Mouse (Mus musculus) heart, embryonic 12.5 days (tissue): ENCODE results near the gene Fam240a. TPM values are rescaled to one million over a fixed set of nuclear protein-coding genes. Genes with fewer than 3 reads are reported as not detected.

Source experiments
- ATAC-seq: fragments of 200-750 bp; cut with Nextera tagmentation; 2 replicates; pipeline ENCODE4 v1.8.0; 2017; ENCODE audit warnings: moderate TSS enrichment, moderate library complexity; ENCODE audit not compliant: insufficient number of reproducible peaks, low FRiP score
- H3K27ac ChIP-seq: fragments of 300-500 bp; sonication (generic); 2 replicates; pipeline ENCODE4 v1.5.1; 2016; ENCODE audit warnings: mild to moderate bottlenecking, moderate library complexity; ENCODE audit not compliant: poor library complexity, severe bottlenecking
- H3K27me3 ChIP-seq: fragments of 300-500 bp; sonication (generic); replicated peaks from 2 replicates; pipeline ENCODE4 v1.6.1; 2016; ENCODE audit warnings: mild to moderate bottlenecking, moderate library complexity
- H3K36me3 ChIP-seq: fragments of 300-500 bp; sonication (generic); 2 replicates; pipeline ENCODE4 v1.6.1; 2016; ENCODE audit warnings: mild to moderate bottlenecking, moderate library complexity
- H3K4me1 ChIP-seq: fragments of 300-500 bp; sonication (generic); replicated peaks from 2 replicates; pipeline ENCODE4 v1.6.1; 2016; ENCODE audit warnings: mild to moderate bottlenecking
- H3K4me2 ChIP-seq: fragments of 300-500 bp; sonication (generic); 2 replicates; pipeline ENCODE4 v1.6.1; 2016; ENCODE audit warnings: mild to moderate bottlenecking, moderate library complexity
- H3K4me3 ChIP-seq: fragments of 300-500 bp; sonication (generic); 2 replicates; pipeline ENCODE4 v1.5.1; 2016; ENCODE audit warnings: mild to moderate bottlenecking
- H3K9ac ChIP-seq: fragments of 300-500 bp; sonication (generic); 2 replicates; pipeline ENCODE4 v1.6.1; 2016; ENCODE audit warnings: mild to moderate bottlenecking, moderate library complexity
- H3K9me3 ChIP-seq: fragments of 300-500 bp; sonication (generic); replicated peaks from 2 replicates; pipeline ENCODE4 v1.6.1; 2016; ENCODE audit warnings: mild to moderate bottlenecking, moderate library complexity
- WGBS: fragments of 180-500 bp; shearing (Covaris S2); methylation state at CpG from one replicate; pipeline ENCODE4 v1.1.7; 2016; 5-methylcytosine and 5-hydroxymethylcytosine counted together
- polyA plus RNA-seq: library from polyadenylated mRNA; unstranded; fragments of >200 nt; fragmentation: Nextera tagmentation; extraction: Ambion mirVana; gene quantifications from 2 replicates; pipeline ENCODE4 v1.2.1, GENCODE M21; 2016

The Fam240a gene
- polyA plus RNA-seq, 1 experiment from 2014 or later = not detected

- Histone ChIP-seq H3K36me3 (no peaks in the 10 kb centered on the region), H3K9ac (no peak overlapping the region), H3K9me3 (no peaks in the 10 kb centered on the region), H3K4me3 (peak overlapping the region; percentile 61), H3K4me1 (peaks cover 19% of the 10 kb centered on the region), H3K27me3 (no peaks in the 10 kb centered on the region; the same call in 1 of the 2 replicates), H3K4me2 (peak overlapping the region; percentile 88), H3K27ac (peak overlapping the region; percentile 67; the same call in 1 of the 2 replicates)
- WGBS = 33% methylated on average over 5 of the region's 5 CpGs
- no peak for ATAC-seq
These were observed 36.4 kb upstream of the Fam240a start for GRCm38 (mm10) chr9:110952931-110953549.

GRCm38 (mm10) chr9:110952398-110952797 is 35.7 kb upstream of the Fam240a start:
- no peak overlapping the region for H3K27ac ChIP-seq
- no peak overlapping the region for H3K4me2 ChIP-seq
- no peaks in the 10 kb centered on the region for H3K36me3 ChIP-seq
- H3K4me1 ChIP-seq = peaks cover 23% of the 10 kb centered on the region
- peaks cover 1% of the 10 kb centered on the region; the same call in 1 of the 2 replicates for H3K27me3 ChIP-seq
- no peaks in the 10 kb centered on the region for H3K9me3 ChIP-seq
- WGBS = 39% methylated on average over 6 of the region's 6 CpGs
- H3K4me3 ChIP-seq = no peak overlapping the region
- ATAC-seq = no peak
- H3K9ac ChIP-seq = no peak overlapping the region

- Histone ChIP-seq H3K9me3 (no peaks in the 10 kb centered on the region), H3K27ac (no peak overlapping the region), H3K4me1 (peaks cover 27% of the 10 kb centered on the region), H3K4me2 (no peak overlapping the region), H3K36me3 (no peaks in the 10 kb centered on the region), H3K9ac (no peak overlapping the region), H3K4me3 (no peak overlapping the region), H3K27me3 (peaks cover 5% of the 10 kb centered on the region; the same call in 1 of the 2 replicates)
- WGBS = 85% methylated on average over 13 of the region's 13 CpGs
- ATAC-seq = no peak
These were observed 35.2 kb upstream of the Fam240a start for GRCm38 (mm10) chr9:110951866-110952265.

GRCm38 (mm10) chr9:110951397-110951796 is 34.7 kb upstream of the Fam240a start, which contains the start of gene Lrrc2:
TSS of gene Lrrc2 (plus strand) at chr9:110951545.
- peaks cover 8% of the 10 kb centered on the region; the same call in 1 of the 2 replicates for H3K27me3 ChIP-seq
- WGBS = 58% methylated on average over 11 of the region's 11 CpGs
- no peaks in the 10 kb centered on the region for H3K36me3 ChIP-seq
- no peaks in the 10 kb centered on the region for H3K9me3 ChIP-seq
- no peak within 1 kb of the TSS for H3K4me2 ChIP-seq
- H3K9ac ChIP-seq = no peak within 1 kb of the TSS
- ATAC-seq = no peak
- H3K4me3 ChIP-seq = no peak within 1 kb of the TSS
- H3K4me1 ChIP-seq = peaks cover 32% of the 10 kb centered on the region
- H3K27ac ChIP-seq = no peak within 1 kb of the TSS

GRCm38 (mm10) chr9:110950109-110950508 is 33.4 kb upstream of the Fam240a start:
- ATAC-seq = no peak
- Histone ChIP-seq H3K36me3 (no peaks in the 10 kb centered on the region), H3K4me3 (no peak overlapping the region), H3K27me3 (peaks cover 14% of the 10 kb centered on the region), H3K9me3 (no peaks in the 10 kb centered on the region), H3K4me1 (peaks cover 33% of the 10 kb centered on the region), H3K27ac (no peak overlapping the region), H3K9ac (no peak overlapping the region), H3K4me2 (no peak overlapping the region)
- WGBS = 94% methylated on average over 3 of the region's 3 CpGs

GRCm38 (mm10) chr9:110948813-110949310 is 32.2 kb upstream of the Fam240a start:
- H3K4me2 ChIP-seq = no peak overlapping the region
- WGBS = 37% methylated on average over 8 of the region's 8 CpGs

GRCm38 (mm10) chr9:110947900-110948299 is 31.2 kb upstream of the Fam240a start:
- Histone ChIP-seq H3K4me2 (no peak overlapping the region), H3K9me3 (no peaks in the 10 kb centered on the region), H3K27ac (no peak overlapping the region), H3K4me3 (no peak overlapping the region), H3K9ac (no peak overlapping the region), H3K36me3 (no peaks in the 10 kb centered on the region), H3K4me1 (peaks cover 33% of the 10 kb centered on the region), H3K27me3 (peaks cover 18% of the 10 kb centered on the region)
- WGBS = 54% methylated on average over 6 of the region's 6 CpGs
- no peak for ATAC-seq

More at GRCm38 (mm10) chr9:110948813-110949310, 32.2 kb upstream of the Fam240a start:
- Histone ChIP-seq H3K27me3 (peaks cover 18% of the 10 kb centered on the region), H3K4me1 (peaks cover 33% of the 10 kb centered on the region), H3K27ac (0 out of 2 replicates have a peak overlapping the region, but pooled peaks have one; percentile 6), H3K9me3 (no peaks in the 10 kb centered on the region), H3K36me3 (no peaks in the 10 kb centered on the region), H3K9ac (no peak overlapping the region), H3K4me3 (no peak overlapping the region)
- ATAC-seq = no peak

- Histone ChIP-seq H3K27me3 (peaks cover 18% of the 10 kb centered on the region), H3K27ac (no peak overlapping the region), H3K4me1 (peaks cover 32% of the 10 kb centered on the region), H3K4me2 (no peak overlapping the region), H3K9ac (no peak overlapping the region), H3K36me3 (no peaks in the 10 kb centered on the region), H3K4me3 (no peak overlapping the region), H3K9me3 (no peaks in the 10 kb centered on the region)
- WGBS = 19% methylated on average over 6 of the region's 6 CpGs
- no peak for ATAC-seq
These were observed 30.6 kb upstream of the Fam240a start for GRCm38 (mm10) chr9:110947261-110947661.

GRCm38 (mm10) chr9:110946548-110947044 is 29.9 kb upstream of the Fam240a start:
- H3K4me2 ChIP-seq = peak overlapping the region; percentile 38
- H3K9ac ChIP-seq = no peak overlapping the region
- peaks cover 29% of the 10 kb centered on the region for H3K4me1 ChIP-seq
- ATAC-seq = no peak
- no peaks in the 10 kb centered on the region for H3K36me3 ChIP-seq
- WGBS = 14% methylated on average over 20 of the region's 20 CpGs
- no peak overlapping the region for H3K27ac ChIP-seq
- no peaks in the 10 kb centered on the region for H3K9me3 ChIP-seq
- H3K4me3 ChIP-seq = no peak overlapping the region
- peaks cover 18% of the 10 kb centered on the region for H3K27me3 ChIP-seq

GRCm38 (mm10) chr9:110945926-110946325 is 29.3 kb upstream of the Fam240a start, which contains the start of gene Tdgf1:
TSS of gene Tdgf1 (minus strand) at chr9:110946158.
- 24% methylated on average over 11 of the region's 11 CpGs for WGBS
- H3K27ac ChIP-seq = no peak within 1 kb of the TSS
- H3K4me2 ChIP-seq = peak within 1 kb of the TSS; percentile 38
- peaks cover 27% of the 10 kb centered on the region for H3K4me1 ChIP-seq
- no peaks in the 10 kb centered on the region for H3K9me3 ChIP-seq
- no peak for ATAC-seq
- no peak within 1 kb of the TSS for H3K4me3 ChIP-seq
- peaks cover 18% of the 10 kb centered on the region for H3K27me3 ChIP-seq
- H3K9ac ChIP-seq = no peak within 1 kb of the TSS
- H3K36me3 ChIP-seq = no peaks in the 10 kb centered on the region

GRCm38 (mm10) chr9:110945343-110945742 is 28.7 kb upstream of the Fam240a start:
- no peak overlapping the region for H3K4me3 ChIP-seq
- 16% methylated on average over 18 of the region's 18 CpGs for WGBS
- H3K4me2 ChIP-seq = no peak overlapping the region
- no peaks in the 10 kb centered on the region for H3K36me3 ChIP-seq
- peaks cover 18% of the 10 kb centered on the region for H3K27me3 ChIP-seq
- no peak overlapping the region for H3K27ac ChIP-seq
- ATAC-seq = no peak
- no peak overlapping the region for H3K9ac ChIP-seq
- no peaks in the 10 kb centered on the region for H3K9me3 ChIP-seq
- H3K4me1 ChIP-seq = peaks cover 27% of the 10 kb centered on the region
